ENCODE assay signal across 7 mouse cellular contexts in genomic region chr17:37203206-37203916, GRCm38 (mm10). TPM values are rescaled to one million over a fixed set of nuclear protein-coding genes. Genes with fewer than 3 reads are reported as not detected.
A peak's percentile ranks its signal among the peaks of the same experiment; 100 is the strongest.
DNase-seq lines count a peak whose midpoint lies in the region; ATAC-seq lines count a peak whose summit lies in the region.

No protein-coding gene starts in this region.

- no peak overlapping the region for H3K9ac ChIP-seq in midbrain, embryonic 16.5 days (ENCODE audit: low read depth, low read length)

- no peaks in the 10 kb centered on the region for H3K36me3 ChIP-seq in midbrain, embryonic 16.5 days (ENCODE audit: control insufficient read depth, insufficient read depth, low read length)

- intact Hi-C loops in left cerebral cortex, postnatal 36 days (cut with DNase I) = loop anchor here (2.0 to 5.0 kb wide), 3 partner anchors 121 to 311 kb away; partner anchors contain the start of gene Trim40

- no peaks in the 10 kb centered on the region for H3K9me3 ChIP-seq in midbrain, embryonic 16.5 days (replicated peaks; ENCODE audit: control insufficient read depth, low read length, poor library complexity, severe bottlenecking)

- peak; percentile 100 for ATAC-seq in common myeloid progenitor, adult 5-6 weeks (replicated peaks; ENCODE audit: low read depth, poor library complexity, severe bottlenecking)
- peak; percentile 88 for ATAC-seq in midbrain, embryonic 16.5 days

- H3K27ac ChIP-seq in midbrain, embryonic 16.5 days (ENCODE audit: low read length) = no peak overlapping the region

- DNase-seq in adrenal gland, adult (ENCODE audit: inconsistent age in 2 of 2, low spot score in 1 of 2) = peak; percentile 73 to 93
- peak; percentile 77 for DNase-seq in gastrocnemius, postnatal 10 days
- DNase-seq in kidney, adult 11 months = peak; percentile 60
- peak; percentile 77 to 84 for DNase-seq in left cerebral cortex, postnatal 36 days (ENCODE audit: low spot score in 2 of 2)
- peak; percentile 27 to 70 for DNase-seq in spleen, postnatal 10 days (ENCODE audit: low spot score in 2 of 2)

- no peak overlapping the region for H3K4me2 ChIP-seq in midbrain, embryonic 16.5 days (ENCODE audit: low read length)

- no peaks in the 10 kb centered on the region for H3K4me1 ChIP-seq in midbrain, embryonic 16.5 days (ENCODE audit: control insufficient read depth, insufficient read depth, low read length)

- no peak overlapping the region for H3K4me3 ChIP-seq in midbrain, embryonic 16.5 days (ENCODE audit: low read depth, low read length)

- H3K27me3 ChIP-seq in midbrain, embryonic 16.5 days (ENCODE audit: control insufficient read depth, insufficient read depth, low read depth, low read length) = peaks cover under 1% of the 10 kb centered on the region; the same call in 1 of the 2 replicates

- WGBS in midbrain, embryonic 16.5 days = under 1% methylated on average over 4 of the region's 4 CpGs

RNA-seq across cellular contexts. Expression of gene Olfr94, which starts 2.6 kb away (rescaled TPM):
- not detected in 2 replicates for total RNA-seq in common myeloid progenitor, adult 5-6 weeks (2017)
- total RNA-seq in gastrocnemius, postnatal 10 days (2021) = not detected
- total RNA-seq in left cerebral cortex, postnatal 36 days (2021) = not detected
- polyA plus RNA-seq in midbrain, embryonic 16.5 days (2015; fragmentation: Nextera tagmentation; extraction: Ambion mirVana) = not detected in 2 replicates

RNA-seq across cellular contexts. Expression of gene Olfr95, which starts 9.6 kb away (rescaled TPM):
- total RNA-seq in common myeloid progenitor, adult 5-6 weeks (2017) = not detected in 2 replicates
- total RNA-seq in gastrocnemius, postnatal 10 days (2021) = not detected
- not detected for total RNA-seq in left cerebral cortex, postnatal 36 days (2021)
- polyA plus RNA-seq in midbrain, embryonic 16.5 days (2015; fragmentation: Nextera tagmentation; extraction: Ambion mirVana) = 0.04 TPM in 1 of 2 replicates, not detected in the other

RNA-seq across cellular contexts. Expression of gene Ubd, which starts 9.7 kb away (rescaled TPM):
- 0.24 TPM in 1 of 2 replicates, not detected in the other for total RNA-seq in common myeloid progenitor, adult 5-6 weeks (2017)
- total RNA-seq in gastrocnemius, postnatal 10 days (2021) = not detected
- not detected for total RNA-seq in left cerebral cortex, postnatal 36 days (2021)
- not detected in 2 replicates for polyA plus RNA-seq in midbrain, embryonic 16.5 days (2015; fragmentation: Nextera tagmentation; extraction: Ambion mirVana)

RNA-seq across cellular contexts. Expression of gene Olfr96, which starts 16.6 kb away (rescaled TPM):
- not detected in 2 replicates for total RNA-seq in common myeloid progenitor, adult 5-6 weeks (2017)
- not detected for total RNA-seq in gastrocnemius, postnatal 10 days (2021)
- not detected for total RNA-seq in left cerebral cortex, postnatal 36 days (2021)
- polyA plus RNA-seq in midbrain, embryonic 16.5 days (2015; fragmentation: Nextera tagmentation; extraction: Ambion mirVana) = not detected in 2 replicates

RNA-seq across cellular contexts. Expression of gene Olfr97, which starts 33.8 kb away (rescaled TPM):
- total RNA-seq in common myeloid progenitor, adult 5-6 weeks (2017) = not detected in 2 replicates
- not detected for total RNA-seq in gastrocnemius, postnatal 10 days (2021)
- not detected for total RNA-seq in left cerebral cortex, postnatal 36 days (2021)
- not detected in 2 replicates for polyA plus RNA-seq in midbrain, embryonic 16.5 days (2015; fragmentation: Nextera tagmentation; extraction: Ambion mirVana)
